Mouse (Mus musculus) adrenal gland, postnatal 4 days (tissue): ENCODE measurements around the gene Wrap53. TPM values are rescaled to one million over a fixed set of nuclear protein-coding genes. Genes with fewer than 3 reads are reported as not detected.
"Not testable (repeated sequence)": the region's sequence is repeated elsewhere in the genome, so short reads cannot be mapped to it uniquely, and the experiment has no call there.

ENCODE experiments used
- DNase-seq, 2 experiments: peaks; one replicate each; pipeline ENCODE4 v3.0.0; 2021 to 2022; ENCODE audit warnings: low spot score in 2 of 2, mixed read lengths in 2 of 2
- total RNA-seq, 2 experiments: library from RNA; stranded (reverse); gene quantifications; 2 replicates each; pipeline ENCODE4 v1.2.3; 2021

Gene Wrap53
- total RNA-seq, 2 experiments from 2014 or later, result 13.0 to 13.1 TPM

- no peak for DNase-seq
These were observed 4.8 kb downstream of the Wrap53 start for GRCm38 (mm10) chr11:69575220-69575619.

GRCm38 (mm10) chr11:69565131-69565530 is 14.9 kb downstream of the Wrap53 start:
- no peak for DNase-seq

GRCm38 (mm10) chr11:69564391-69564790 is 15.7 kb downstream of the Wrap53 start:
- DNase-seq, result no peak

DNA sequence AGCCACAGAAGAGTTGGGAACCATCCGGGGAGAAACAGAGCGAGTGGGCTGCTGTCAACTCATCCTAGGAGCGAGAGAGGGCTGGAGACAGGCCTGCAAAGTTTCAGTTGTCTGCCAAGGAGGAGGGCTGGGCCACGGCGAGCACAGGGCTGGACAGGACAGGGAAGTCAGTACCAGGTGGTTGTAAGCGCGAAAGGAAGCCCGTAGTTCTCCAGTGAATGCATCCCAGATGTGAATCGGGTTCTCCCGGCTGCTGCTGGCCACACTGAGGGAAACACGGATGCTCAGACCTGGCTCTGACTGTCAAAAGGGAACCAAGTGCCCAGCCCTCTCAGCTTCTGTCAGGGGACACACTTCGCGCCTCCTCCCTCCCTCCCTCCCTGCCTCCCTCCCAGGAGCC is 16.7 kb downstream of the Wrap53 start:
- no peak for DNase-seq

DNA sequence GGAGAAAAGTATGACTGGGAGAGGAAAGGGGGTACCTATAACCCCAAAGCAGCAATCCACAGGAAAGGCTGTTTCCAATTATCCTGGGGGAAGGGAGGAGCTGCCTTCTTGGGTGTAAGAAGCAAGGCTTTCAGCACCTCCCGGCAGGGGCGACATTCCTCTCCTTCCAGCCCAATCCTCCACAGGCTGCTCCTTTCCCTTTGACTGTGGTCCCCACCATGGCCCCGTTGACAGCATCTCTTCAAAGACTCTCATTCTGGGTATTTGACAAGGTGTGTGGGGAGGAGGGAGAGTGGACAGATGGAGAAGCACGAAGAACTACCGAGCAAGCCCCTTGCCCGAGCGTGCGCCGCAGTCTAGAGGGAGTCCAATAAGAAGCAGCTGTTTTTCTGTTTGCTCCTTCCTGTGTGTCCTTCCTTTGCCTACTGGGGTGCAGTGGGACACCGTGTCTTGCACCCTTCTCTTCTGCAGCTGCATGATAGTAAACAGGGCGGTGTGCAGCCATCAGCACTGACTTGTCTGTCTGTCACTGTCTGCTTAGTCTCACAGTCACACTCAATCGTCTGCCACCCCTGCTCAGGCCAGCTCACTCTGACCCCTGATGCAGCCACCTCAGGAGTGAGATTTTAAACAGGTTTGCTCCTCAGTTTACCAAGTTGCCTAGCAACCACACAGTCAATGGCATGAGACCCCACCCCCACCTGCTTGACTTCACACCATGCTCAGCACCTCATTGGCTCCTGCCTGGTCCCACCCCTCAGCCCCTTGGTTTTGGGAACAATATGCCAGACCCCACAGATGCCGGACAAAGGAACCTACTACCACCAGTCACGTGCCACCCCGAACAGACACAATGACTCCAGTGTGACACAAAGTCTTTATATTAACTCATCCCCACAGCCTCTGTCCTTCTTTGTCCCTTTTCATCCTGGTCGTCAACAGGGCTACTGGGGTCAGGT is 18.9 kb downstream of the Wrap53 start:
- no peak for DNase-seq

DNA sequence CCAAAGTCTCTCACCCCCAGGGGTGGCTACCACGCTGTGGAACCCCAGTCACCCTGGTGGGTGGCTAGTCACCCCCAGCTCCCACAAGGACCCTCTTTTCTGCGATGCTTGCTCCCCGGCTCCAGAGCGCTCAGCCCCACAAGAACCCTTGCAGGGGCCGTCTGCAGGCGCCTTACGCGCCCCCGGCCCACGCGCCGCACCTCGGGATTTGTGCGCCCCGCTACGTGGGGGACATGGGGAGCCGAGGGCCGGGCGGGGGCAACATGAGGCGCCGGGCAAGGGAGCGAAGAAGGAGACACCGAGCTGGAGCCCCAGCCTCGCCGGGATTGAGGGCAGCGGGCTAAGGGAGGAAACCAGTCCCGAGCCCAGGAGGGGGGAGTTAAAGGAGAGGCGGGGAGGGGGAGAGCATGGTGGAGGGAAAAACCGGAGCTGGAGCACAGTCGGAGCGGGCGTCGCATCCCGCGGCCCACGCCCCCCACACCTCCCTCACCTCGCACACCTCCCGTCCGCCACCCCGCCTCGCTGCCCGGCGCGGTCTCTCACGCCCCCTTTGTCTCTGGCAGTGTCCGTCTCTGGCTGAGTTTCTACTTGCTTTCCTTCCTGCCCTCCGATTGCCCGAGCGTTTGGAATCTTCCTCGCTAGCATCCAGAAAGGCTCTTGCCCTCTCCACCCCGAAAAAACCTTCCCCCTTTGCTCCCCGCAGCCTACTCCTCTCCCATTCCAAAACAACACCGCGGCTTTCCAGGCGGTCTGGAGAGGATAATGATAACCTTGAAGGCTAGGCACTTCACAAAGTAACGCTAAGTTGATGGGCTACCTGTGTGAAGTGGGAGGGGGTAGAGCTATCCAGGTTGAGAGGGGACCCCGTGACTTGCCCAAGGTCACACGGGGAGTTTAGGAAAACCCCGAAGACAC is 19.9 kb downstream of the Wrap53 start, which contains the start of gene Efnb3:
Gene Efnb3 (minus strand): TSS at position 355 of the 915 bp plus-strand sequence.
- DNase-seq, result no peak

- no peak for DNase-seq
These were observed 20.9 kb downstream of the Wrap53 start for GRCm38 (mm10) chr11:69559183-69559582.

GRCm38 (mm10) chr11:69558756-69559155 is 21.3 kb downstream of the Wrap53 start:
- DNase-seq, result no peak

DNA sequence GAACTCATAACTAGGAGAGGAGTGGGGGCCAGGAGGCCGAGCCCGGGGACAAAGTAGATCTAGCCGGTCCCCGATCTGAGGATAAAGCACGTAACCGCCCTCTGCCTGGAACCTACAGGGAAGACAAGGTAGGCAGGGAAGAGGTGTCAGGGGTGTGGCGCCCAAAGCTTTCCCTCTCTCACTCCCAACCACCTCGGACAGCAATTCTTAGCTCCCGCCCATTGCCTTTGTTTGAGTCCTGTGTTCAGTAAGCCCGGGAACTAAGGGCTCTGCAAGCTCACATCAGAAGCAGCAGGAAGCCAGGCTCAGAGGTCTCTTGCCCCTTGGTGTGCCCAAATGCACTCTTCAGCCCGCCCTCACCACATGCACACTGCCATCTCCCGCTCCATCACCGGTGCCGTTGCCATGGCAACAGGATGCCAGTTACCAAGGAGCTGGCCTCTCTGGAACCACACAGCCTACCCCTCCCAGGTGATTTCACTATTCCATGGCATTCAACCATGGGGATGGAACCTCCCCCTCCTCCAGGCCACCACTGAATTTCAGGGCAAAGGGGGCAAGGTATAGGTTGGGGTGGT is 22.6 kb downstream of the Wrap53 start:
- no peak for DNase-seq

DNA sequence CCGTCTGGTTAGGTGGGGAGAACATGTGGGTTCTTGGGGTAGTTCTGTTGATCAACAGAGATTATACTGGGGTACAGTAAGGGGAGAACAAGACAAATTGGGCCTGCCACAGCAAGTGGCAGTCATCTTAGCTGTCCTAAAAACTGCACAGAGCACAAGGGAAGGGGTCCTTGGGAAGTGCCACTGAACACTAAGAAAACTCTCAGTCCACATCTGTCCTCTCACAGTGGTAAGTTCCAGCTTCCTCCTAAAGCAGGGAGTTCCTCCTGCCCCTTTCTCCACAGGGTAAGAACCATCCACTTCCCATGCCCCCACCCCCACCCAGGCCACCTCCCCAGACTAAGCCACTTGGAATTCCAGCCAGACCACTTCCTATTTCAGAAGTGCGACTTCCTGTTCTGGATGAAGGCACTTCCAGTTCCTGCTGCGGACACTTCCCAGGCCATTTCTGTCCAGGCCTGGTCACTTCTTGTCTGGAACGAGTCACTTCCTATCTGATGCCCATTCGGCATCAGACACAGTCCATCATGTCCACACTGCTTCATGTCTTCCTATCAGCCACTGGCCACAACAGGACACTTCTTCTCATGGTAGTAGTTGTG is 25.4 kb downstream of the Wrap53 start:
- no peak for DNase-seq

DNA sequence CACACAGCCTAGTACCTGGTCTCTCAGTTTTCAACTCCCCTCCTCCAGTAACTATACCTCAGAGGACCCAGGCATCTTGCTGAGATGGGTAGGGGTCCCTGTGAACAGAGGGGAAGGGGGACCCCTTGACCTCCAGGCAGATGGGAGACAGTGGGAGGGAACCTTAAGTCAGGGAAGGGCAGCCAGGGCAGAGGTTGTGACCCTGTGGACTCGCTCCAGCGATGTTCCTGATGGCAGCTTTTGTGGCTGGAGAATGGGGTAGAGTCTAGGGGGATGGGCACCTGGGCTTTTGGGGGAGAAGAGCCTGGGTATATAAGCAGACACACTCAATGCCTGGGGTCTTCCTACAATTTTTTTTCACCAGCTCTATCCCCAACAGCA is 26.7 kb downstream of the Wrap53 start:
- DNase-seq, result no peak

GRCm38 (mm10) chr11:69552622-69553340 is 27.3 kb downstream of the Wrap53 start:
- DNase-seq, result no peak

DNA sequence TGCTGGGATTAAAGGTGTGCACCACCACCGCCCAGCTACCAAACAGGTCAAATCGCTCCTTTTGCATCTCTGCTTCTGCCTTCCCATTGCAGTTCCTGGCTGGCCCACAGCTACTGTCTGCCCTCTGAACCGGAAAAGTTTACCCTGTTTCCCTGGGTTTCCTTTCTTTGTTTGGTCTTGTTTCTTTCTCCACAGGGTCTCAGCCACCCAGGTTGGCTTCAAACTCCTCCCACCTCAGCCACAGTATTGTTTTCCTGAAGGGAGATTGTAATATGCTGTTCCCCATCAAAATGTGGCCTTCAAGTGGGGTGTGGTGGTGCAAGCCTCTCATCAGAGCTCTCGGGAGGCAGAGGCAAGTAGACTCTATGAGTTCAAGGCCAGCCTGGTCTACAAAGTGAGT is 28.7 kb downstream of the Wrap53 start:
- DNase-seq, result no peak

DNA sequence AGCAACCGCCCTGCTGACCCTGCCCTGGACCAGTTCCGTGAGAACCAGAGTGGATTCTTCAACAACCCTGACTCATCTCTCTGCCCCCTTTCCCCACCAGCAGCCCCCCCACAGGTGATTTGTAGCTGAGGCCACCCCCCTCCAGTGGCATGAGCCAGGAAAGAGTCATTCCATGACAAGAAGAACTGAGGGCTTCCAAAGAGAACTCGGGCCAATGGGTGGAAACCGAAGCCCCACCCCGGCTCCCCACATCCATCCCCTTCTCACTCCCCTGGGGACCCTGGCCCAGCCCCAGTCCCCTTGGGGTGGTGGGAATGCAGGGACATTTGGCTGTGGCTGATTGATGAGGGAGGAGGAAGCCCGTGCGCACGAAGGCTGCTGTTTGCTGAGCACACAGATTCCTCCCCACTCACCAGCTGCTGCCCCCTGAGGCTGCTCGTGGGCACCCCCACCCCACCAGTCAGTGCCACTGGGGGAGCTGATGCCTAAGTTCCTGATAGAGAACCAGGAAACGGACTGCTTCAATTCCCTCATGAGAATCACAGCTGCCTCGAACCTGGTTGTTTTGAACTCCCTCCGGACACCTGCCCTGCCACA is 30.9 kb downstream of the Wrap53 start, which contains the start of gene Dnah2:
Gene Dnah2 (minus strand): TSS at position 51 of the 597 bp plus-strand sequence.
- no peak for DNase-seq

- DNase-seq, result no peak
These were observed 33.0 kb downstream of the Wrap53 start for GRCm38 (mm10) chr11:69547071-69547470.

DNA sequence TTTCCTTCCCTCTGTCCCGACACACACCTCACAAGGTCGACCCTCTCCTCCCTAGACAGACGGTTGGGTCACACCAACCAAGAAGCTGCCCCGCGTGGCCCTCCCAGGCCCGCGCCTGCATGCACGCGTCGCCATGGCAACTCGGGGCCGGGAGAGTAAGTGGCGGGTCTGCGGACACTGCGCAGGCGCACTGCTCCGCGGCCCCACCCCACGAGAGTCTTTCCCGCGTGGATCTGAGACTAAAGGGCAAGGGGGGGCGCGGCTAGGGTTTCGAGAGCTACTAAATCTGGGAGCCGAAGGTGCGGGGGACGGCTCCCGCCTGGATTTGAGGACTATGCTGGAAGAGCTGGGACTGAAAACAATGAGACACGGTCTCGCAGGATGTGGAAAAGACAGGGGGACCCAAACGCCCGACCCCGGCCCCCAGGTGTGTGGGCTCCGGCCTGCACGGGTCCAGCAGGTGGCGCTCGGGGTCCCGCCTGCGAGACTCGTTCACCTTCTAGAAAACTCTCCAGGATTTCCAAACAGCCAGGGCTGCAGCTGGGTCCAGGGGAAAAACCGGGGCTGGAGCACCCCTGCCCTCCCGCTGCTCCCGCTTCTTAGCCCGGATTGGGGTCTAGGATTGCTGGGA is 33.5 kb downstream of the Wrap53 start:
- peak; percentile 44 to 59 for DNase-seq

DNA sequence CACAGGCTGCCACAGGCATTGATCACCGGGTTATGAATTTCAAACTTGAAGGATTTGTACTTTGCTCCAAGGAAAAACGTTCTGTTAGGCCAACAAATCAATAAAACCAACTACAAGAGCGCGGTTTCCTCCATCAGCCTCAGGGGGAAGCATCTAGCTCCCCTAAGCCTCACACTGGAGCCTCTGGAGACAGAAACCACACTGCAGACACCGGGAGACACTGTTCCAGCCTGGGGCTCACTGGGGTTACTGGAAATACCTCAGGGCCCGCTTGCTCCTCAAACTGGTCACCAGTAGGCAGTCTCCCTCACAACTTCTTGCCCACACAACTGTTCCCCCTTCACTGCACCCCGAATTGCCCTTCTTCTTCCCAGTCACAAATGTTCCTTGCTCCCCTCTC is 34.1 kb downstream of the Wrap53 start:
- DNase-seq, result no peak

GRCm38 (mm10) chr11:69543598-69543997 is 36.5 kb downstream of the Wrap53 start:
- no peak for DNase-seq

GRCm38 (mm10) chr11:69541741-69542140 is 38.3 kb downstream of the Wrap53 start:
- not testable (repeated sequence) for DNase-seq
